Mouse (Mus musculus) testis, adult 2 months (tissue): ENCODE results near the gene Fam160a2. TPM values are rescaled to one million over a fixed set of nuclear protein-coding genes. Genes with fewer than 3 reads are reported as not detected.
"Not testable (repeated sequence)": the region's sequence is repeated elsewhere in the genome, so short reads cannot be mapped to it uniquely, and the experiment has no call there.

Experiments used
- H3K27ac ChIP-seq: fragments of 200-500 bp; 2 replicates; pipeline ENCODE4 v1.5.1; 2012; ENCODE audit warnings: low read depth, low read length; ENCODE audit not compliant: control insufficient read depth, insufficient read depth
- H3K27me3 ChIP-seq: fragments of 200-500 bp; 2 replicates; pipeline ENCODE4 v1.6.1; 2012; ENCODE audit warnings: mild to moderate bottlenecking, low read length, moderate library complexity; ENCODE audit not compliant: control insufficient read depth, insufficient read depth
- H3K36me3 ChIP-seq: fragments of 200-500 bp; 2 replicates; pipeline ENCODE4 v1.6.1; 2012; ENCODE audit warnings: mild to moderate bottlenecking, low read length; ENCODE audit not compliant: control insufficient read depth, insufficient read depth
- H3K4me1 ChIP-seq: fragments of 200-500 bp; 2 replicates; pipeline ENCODE4 v1.6.1; 2012; ENCODE audit warnings: low read length; ENCODE audit not compliant: control insufficient read depth, insufficient read depth
- H3K4me3 ChIP-seq: fragments of 200-500 bp; 2 replicates; pipeline ENCODE4 v1.5.1; 2012; ENCODE audit warnings: low read depth, mild to moderate bottlenecking, low read length, moderate library complexity, mixed read lengths; ENCODE audit not compliant: control insufficient read depth
- CTCF ChIP-seq: fragments of 200-500 bp; IDR thresholded peaks from 2 replicates; pipeline ENCODE4 v1.5.1; 2012; ENCODE audit warnings: low read depth, mild to moderate bottlenecking, inconsistent platforms, low read length, moderate library complexity; ENCODE audit not compliant: control insufficient read depth, insufficient read depth, insufficient replicate concordance
- POLR2A ChIP-seq: fragments of 200-500 bp; IDR thresholded peaks from 2 replicates; pipeline ENCODE4 v1.6.1; 2012; ENCODE audit warnings: low read depth, mild to moderate bottlenecking, inconsistent platforms, low read length, moderate library complexity; ENCODE audit not compliant: control insufficient read depth
- polyA plus RNA-seq: library from polyadenylated mRNA; depleted of rRNA; stranded (reverse); fragments of >200 nt; gene quantifications from 2 replicates; pipeline ENCODE4 v1.2.3, GENCODE M21; 2012

The Fam160a2 gene
- polyA plus RNA-seq, 1 experiment = 73.7 TPM

DNA sequence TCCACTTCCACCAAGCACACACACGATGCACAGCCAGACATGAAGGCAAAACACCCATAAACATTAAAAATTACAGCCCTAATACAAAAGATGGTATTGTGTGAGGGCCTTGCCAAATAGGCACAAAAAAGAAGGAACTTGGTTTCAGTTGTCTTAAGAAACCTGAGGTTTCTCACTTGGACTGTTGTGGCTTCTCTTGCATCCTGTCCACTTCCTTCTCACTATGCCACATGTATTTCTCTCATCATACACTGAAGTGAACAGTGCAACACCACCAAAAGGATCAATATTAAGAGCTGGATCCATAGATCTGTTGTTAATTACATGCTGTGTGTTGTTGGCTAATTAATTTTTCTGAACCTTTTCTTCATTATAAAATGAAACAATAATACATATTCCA is 26.9 kb downstream of the Fam160a2 start:
- no peak overlapping the region for H3K27ac ChIP-seq
- H3K4me3 ChIP-seq = no peak overlapping the region
- no peaks in the 10 kb centered on the region for H3K36me3 ChIP-seq
- no peaks in the 10 kb centered on the region for H3K4me1 ChIP-seq
- TF ChIP-seq POLR2A (no peak), CTCF (no peak)
- H3K27me3 ChIP-seq = no peaks in the 10 kb centered on the region

DNA sequence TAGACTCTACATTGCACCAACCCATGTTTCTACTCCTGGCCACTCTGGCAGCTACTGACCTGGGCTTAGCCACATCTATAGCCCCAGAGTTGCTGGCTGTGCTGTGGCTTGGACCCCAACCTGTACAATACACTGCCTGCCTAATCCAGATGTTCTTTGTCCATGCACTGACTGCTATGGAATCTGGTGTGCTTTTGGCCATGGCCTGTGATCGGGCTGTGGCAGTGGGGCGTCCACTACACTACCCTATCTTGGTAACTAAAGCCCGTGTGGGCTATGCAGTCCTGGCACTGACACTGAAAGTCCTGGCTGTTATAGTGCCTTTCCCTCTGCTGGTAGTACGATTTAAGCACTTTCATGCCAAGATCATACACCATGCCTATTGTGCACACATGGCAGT is 31.3 kb downstream of the Fam160a2 start:
- no peaks in the 10 kb centered on the region for H3K36me3 ChIP-seq
- H3K4me3 ChIP-seq = no peak overlapping the region
- TF ChIP-seq CTCF = no peak
- no peak for TF ChIP-seq POLR2A
- H3K27me3 ChIP-seq = no peaks in the 10 kb centered on the region
- H3K4me1 ChIP-seq = no peaks in the 10 kb centered on the region
- no peak overlapping the region for H3K27ac ChIP-seq

DNA sequence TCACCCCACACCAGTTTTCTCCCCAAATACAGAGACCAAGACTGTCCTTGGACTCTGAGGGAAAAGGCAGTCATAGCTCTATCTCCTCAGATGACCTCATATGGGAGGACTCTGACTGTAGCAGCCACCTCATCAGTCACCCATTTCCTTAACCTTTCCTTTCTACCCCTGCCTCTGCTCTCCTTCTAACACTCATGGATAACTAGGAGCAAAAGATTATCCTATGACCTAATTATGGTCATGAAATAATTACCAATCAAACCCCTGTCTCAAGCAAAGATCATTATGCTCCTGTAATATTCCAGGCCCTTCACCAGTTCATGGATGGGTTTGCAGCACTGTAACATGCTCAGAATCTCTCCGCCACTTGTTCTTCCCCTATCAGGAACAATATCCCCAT is 31.9 kb downstream of the Fam160a2 start, which contains the start of gene Olfr692:
TSS of gene Olfr692 (plus strand) at position 301 of the 400 bp plus-strand sequence.
- TF ChIP-seq POLR2A = no peak
- no peak for TF ChIP-seq CTCF
- Histone ChIP-seq H3K27me3 (no peaks in the 10 kb centered on the region), H3K4me3 (no peak within 1 kb of the TSS), H3K4me1 (no peaks in the 10 kb centered on the region), H3K27ac (no peak within 1 kb of the TSS), H3K36me3 (no peaks in the 10 kb centered on the region)

DNA sequence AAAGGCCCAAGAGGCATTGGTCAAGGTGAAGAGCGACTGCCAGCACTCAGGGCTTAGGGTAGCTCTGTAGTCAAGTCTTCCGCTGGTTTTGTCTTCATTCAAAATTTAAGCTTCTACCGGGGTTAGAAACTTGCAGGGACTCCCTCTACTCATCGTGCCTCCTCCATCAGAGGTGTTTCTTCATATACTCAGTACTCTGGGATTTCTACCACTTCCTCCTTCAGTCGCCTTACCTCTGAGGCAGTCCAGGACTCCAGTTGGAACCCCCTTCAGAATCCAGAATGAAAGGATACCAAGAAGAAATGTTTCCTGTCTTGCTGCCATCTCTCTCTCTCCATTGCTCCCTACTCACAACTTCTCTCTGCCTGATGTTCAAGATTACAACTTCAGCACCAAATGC is 32.6 kb downstream of the Fam160a2 start:
- H3K4me1 ChIP-seq = no peaks in the 10 kb centered on the region
- H3K27ac ChIP-seq = no peak overlapping the region
- H3K36me3 ChIP-seq = no peaks in the 10 kb centered on the region

DNA sequence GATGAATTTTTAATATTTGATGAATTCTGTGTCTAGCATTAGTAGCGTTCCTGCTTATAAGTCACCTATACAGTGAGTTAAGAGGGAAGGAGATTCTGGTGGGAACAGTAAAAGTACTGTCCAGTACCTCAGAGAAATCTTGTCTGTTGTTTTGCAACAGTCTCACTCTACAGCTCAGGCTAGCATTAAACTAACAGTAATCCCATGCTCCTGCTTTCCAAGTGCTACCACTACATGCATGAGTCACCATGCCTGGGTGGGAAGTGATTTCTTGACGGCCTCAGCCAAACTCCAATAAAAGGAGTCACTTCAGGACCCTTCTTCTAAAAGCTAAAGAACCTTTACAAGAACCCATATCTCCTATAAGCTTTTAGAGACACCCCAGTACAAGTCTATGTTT is 38.1 kb downstream of the Fam160a2 start:
- Histone ChIP-seq H3K4me3 (no peak overlapping the region), H3K27me3 (no peaks in the 10 kb centered on the region), H3K4me1 (no peaks in the 10 kb centered on the region), H3K27ac (no peak overlapping the region), H3K36me3 (no peaks in the 10 kb centered on the region)
- no peak for TF ChIP-seq POLR2A
- TF ChIP-seq CTCF = no peak

More for the DNA sequence above, 32.6 kb downstream of the Fam160a2 start:
- Histone ChIP-seq H3K4me3 (no peak overlapping the region), H3K27me3 (no peaks in the 10 kb centered on the region)
- no peak for TF ChIP-seq POLR2A
- TF ChIP-seq CTCF = no peak

DNA sequence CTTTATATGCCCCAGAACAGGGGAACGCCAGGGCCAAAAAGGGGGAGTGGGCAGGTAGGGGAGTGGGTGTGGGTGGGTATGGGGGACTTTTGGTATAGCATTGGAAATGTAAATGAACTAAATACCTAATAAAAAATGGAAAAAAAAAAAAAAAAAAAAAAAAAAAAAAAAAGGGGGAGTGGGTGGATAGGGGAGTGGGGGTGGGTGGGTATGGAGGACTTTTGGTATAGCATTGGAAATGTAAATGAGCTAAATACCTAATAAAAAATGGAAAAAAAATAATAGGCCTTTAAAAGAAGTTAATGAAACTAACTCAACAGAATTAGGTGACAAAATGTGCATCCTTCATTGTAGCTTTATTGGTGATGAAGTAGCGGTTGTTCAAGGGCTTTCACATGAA is 43.4 kb downstream of the Fam160a2 start:
- not testable (repeated sequence) for H3K27me3 ChIP-seq, H3K4me3 ChIP-seq, H3K27ac ChIP-seq, H3K4me1 ChIP-seq, H3K36me3 ChIP-seq

DNA sequence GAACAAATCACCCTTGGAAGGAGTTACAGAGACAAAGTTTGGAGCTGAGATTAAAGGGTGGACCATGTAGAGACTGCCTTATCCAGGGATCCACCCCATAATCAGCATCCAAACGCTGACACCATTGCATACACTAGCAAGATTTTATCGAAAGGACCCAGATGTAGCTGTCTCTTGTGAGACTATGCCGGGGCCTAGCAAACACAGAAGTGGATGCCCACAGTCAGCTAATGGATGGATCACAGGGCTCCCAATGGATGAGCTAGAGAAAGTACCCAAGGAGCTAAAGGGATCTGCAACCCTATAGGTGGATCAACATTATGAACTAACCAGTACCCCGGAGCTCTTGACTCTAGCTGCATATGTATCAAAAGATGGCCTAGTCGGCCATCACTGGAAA is 43.8 kb downstream of the Fam160a2 start:
- H3K36me3 ChIP-seq, H3K4me3 ChIP-seq, H3K4me1 ChIP-seq, H3K27ac ChIP-seq, H3K27me3 ChIP-seq: not testable (repeated sequence)

DNA sequence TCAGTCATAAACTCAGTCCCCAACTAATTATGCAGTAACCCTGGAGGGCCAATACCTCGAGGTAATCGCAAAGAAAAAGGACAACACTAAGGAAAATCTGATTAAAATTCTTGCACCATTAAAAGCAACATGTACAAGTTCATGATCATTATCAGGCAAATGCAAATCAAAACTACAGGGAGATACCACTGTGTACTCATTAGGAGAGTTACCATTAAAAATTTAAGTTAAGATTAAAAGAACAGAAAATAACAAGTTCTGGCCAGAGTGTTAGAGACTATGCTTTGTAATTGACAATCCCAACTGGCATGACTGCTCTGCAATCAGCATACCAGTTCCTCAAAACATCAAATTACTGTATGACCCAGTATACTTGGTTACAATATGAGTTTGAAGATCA is 57.1 kb downstream of the Fam160a2 start:
- Histone ChIP-seq H3K27me3 (no peaks in the 10 kb centered on the region), H3K27ac (no peak overlapping the region), H3K4me1 (no peaks in the 10 kb centered on the region), H3K4me3 (no peak overlapping the region), H3K36me3 (no peaks in the 10 kb centered on the region)
- TF ChIP-seq POLR2A (no peak), CTCF (no peak)

DNA sequence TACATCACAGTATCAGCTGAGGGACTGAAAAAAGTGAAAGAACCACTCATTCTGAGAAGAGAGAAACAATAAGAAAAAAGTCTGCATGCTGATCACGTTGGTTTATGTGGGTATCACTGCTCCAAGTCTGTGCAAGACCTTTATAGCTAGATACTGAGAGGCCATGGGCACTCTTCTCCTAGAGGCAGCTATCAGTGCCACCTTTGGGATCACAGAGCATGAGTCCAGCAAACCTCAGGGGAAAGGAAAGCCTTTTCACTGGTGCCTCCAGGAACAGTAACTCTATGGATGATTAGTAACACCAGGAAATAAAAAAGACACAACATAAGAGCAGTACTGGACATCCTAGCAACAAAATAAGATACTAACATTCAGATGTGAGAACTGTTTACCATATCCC is 57.7 kb downstream of the Fam160a2 start, which contains the start of gene Olfr691:
TSS of gene Olfr691 (minus strand) at position 101 of the 400 bp plus-strand sequence.
- H3K4me3 ChIP-seq = no peak within 1 kb of the TSS
- TF ChIP-seq CTCF (no peak), POLR2A (no peak)
- no peaks in the 10 kb centered on the region for H3K4me1 ChIP-seq

More for the DNA sequence above, 57.7 kb downstream of the Fam160a2 start, which contains the start of gene Olfr691:
- Histone ChIP-seq H3K27me3 (no peaks in the 10 kb centered on the region), H3K36me3 (no peaks in the 10 kb centered on the region), H3K27ac (no peak within 1 kb of the TSS)
